Mouse (Mus musculus) bone marrow macrophage, adult 2 months (primary cell): ENCODE measurements around the gene Csnk2b.
"Not testable (repeated sequence)": the region's sequence is repeated elsewhere in the genome, so short reads cannot be mapped to it uniquely, and the experiment has no call there.

Source experiments
- CTCF ChIP-seq: IDR thresholded peaks from 2 replicates; pipeline ENCODE4 v1.5.1; 2012; ENCODE audit warnings: low read depth, mild to moderate bottlenecking, low read length, moderate library complexity
- POLR2A ChIP-seq: IDR thresholded peaks from 2 replicates; pipeline ENCODE4 v1.6.1; 2012; ENCODE audit warnings: mild to moderate bottlenecking, low read depth, low read length, borderline replicate concordance

GRCm38 (mm10) chr17:35123287-35123686 is 1.4 kb upstream of the Csnk2b start:
- not testable (repeated sequence) for TF ChIP-seq POLR2A, CTCF
